Mouse (Mus musculus) limb, embryonic 14.5 days (tissue): Measurements from ENCODE around the gene Pim3. TPM values are rescaled to one million over a fixed set of nuclear protein-coding genes. Genes with fewer than 3 reads are reported as not detected.
"Not testable (repeated sequence)": the region's sequence is repeated elsewhere in the genome, so short reads cannot be mapped to it uniquely, and the experiment has no call there.

Experiments used
- ATAC-seq: fragments of 200-750 bp; cut with Nextera tagmentation; 2 replicates; pipeline ENCODE4 v1.8.0; 2017; ENCODE audit warnings: low read depth, moderate number of reproducible peaks, moderate TSS enrichment; ENCODE audit not compliant: low FRiP score
- DNase-seq: peaks from one replicate; pipeline ENCODE4 v3.0.0-alpha.2; 2015; ENCODE audit warnings: low spot score
- H3K27ac ChIP-seq: fragments of 300-500 bp; sonication (generic); replicated peaks from 2 replicates; pipeline ENCODE4 v1.5.1; 2014; ENCODE audit warnings: low read depth, mild to moderate bottlenecking, low read length, moderate library complexity, mixed read lengths
- H3K27me3 ChIP-seq: fragments of 300-500 bp; sonication (generic); 2 replicates; pipeline ENCODE4 v1.6.1; 2014; ENCODE audit warnings: low read length, mixed read lengths; ENCODE audit not compliant: control insufficient read depth, insufficient read depth
- H3K36me3 ChIP-seq: fragments of 300-500 bp; sonication (generic); 2 replicates; pipeline ENCODE4 v1.6.1; 2014; ENCODE audit warnings: mild to moderate bottlenecking, low read length, moderate library complexity, mixed read lengths; ENCODE audit not compliant: control insufficient read depth, insufficient read depth
- H3K4me1 ChIP-seq: fragments of 300-500 bp; sonication (generic); 2 replicates; pipeline ENCODE4 v1.6.1; 2014; ENCODE audit warnings: antibody characterized with exemption, low read length, mixed read lengths; ENCODE audit not compliant: control insufficient read depth, insufficient read depth
- H3K4me2 ChIP-seq: fragments of 300-500 bp; sonication (generic); replicated peaks from 2 replicates; pipeline ENCODE4 v1.6.1; 2014; ENCODE audit warnings: low read depth, mild to moderate bottlenecking, low read length, moderate library complexity; ENCODE audit not compliant: severe bottlenecking
- H3K4me3 ChIP-seq: fragments of 300-500 bp; sonication (generic); replicated peaks from 2 replicates; pipeline ENCODE4 v1.5.1; 2014; ENCODE audit warnings: low read length
- H3K9ac ChIP-seq: fragments of 300-500 bp; sonication (generic); 2 replicates; pipeline ENCODE4 v1.6.1; 2014; ENCODE audit warnings: mild to moderate bottlenecking, low read depth, low read length, moderate library complexity; ENCODE audit not compliant: severe bottlenecking
- H3K9me3 ChIP-seq: fragments of 300-500 bp; sonication (generic); 2 replicates; pipeline ENCODE4 v1.6.1; 2016; ENCODE audit warnings: low read length; ENCODE audit not compliant: control insufficient read depth
- POLR2A ChIP-seq: fragments of 200-500 bp; IDR thresholded peaks from 2 replicates; pipeline ENCODE4 v1.8.0; 2012; ENCODE audit warnings: inconsistent platforms, mild to moderate bottlenecking, moderate library complexity, borderline replicate concordance; ENCODE audit not compliant: insufficient read depth, insufficient read length; ENCODE audit errors: extremely low read depth
- WGBS: fragments of 180-500 bp; shearing (Covaris S2); extraction: QIAGEN DNeasy Blood & Tissue Kit; methylation state at CpG from one replicate; pipeline ENCODE4 v1.1.7; 2014; 5-methylcytosine and 5-hydroxymethylcytosine counted together
- polyA plus RNA-seq, 2 experiments: library from polyadenylated mRNA; depleted of rRNA in 1 of 2; stranded (reverse) in 1 of 2; unstranded in 1 of 2; fragments of >200 nt; fragmentation: Nextera tagmentation in 1 of 2; extraction: Ambion mirVana in 1 of 2; gene quantifications; 2 replicates each; pipeline versions ENCODE4 v1.2.1 to v1.2.3; 2012 to 2014

Pim3 gene
- polyA plus RNA-seq (2012; rRNA removed) (15.2 and 20.6 TPM in 2 replicates), polyA plus RNA-seq (2014; fragmentation: Nextera tagmentation; extraction: Ambion mirVana) (38.1 and 47.8 TPM in 2 replicates)

GRCm38 (mm10) chr15:88861772-88862622 is at the start of gene Pim3:
TSS of gene Pim3 (plus strand) at chr15:88862186.
- ATAC-seq (peak; percentile 88), DNase-seq (peak; percentile 97)
- H3K4me1 ChIP-seq: peaks cover 22% of the 10 kb centered on the region
- under 1% methylated on average over 74 of the region's 107 CpGs for WGBS
- H3K4me2 ChIP-seq: peak within 1 kb of the TSS; percentile 93
- H3K9ac ChIP-seq: peak within 1 kb of the TSS; percentile 75
- TF ChIP-seq POLR2A: peak; percentile 83
- H3K4me3 ChIP-seq: peak within 1 kb of the TSS; percentile 70
- peak within 1 kb of the TSS; percentile 94 for H3K27ac ChIP-seq
- H3K27me3 ChIP-seq: no peaks in the 10 kb centered on the region
- H3K36me3 ChIP-seq: peaks cover 26% of the 10 kb centered on the region
- H3K9me3 ChIP-seq: no peaks in the 10 kb centered on the region

DNA sequence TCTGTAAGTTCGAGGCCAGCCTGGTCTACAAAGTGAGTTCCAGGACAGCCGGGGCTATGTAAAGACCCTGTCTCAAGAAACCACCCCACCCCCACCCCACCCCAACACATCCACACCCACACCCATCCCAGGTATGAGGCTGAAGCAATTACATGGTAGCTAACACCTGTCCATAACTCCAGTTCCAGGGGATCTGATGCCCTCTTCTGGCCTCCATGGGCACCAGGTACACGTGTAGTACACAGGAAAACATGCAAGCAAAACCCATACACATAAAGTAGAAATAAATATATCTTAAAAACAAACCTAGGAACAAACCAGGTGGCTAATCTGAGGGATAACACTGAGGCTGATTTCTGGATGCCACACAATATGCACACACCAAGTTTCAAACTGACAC is 48.7 kb upstream of the Pim3 start:
- no peak overlapping the region for H3K27ac ChIP-seq
- DNase-seq (no peak), ATAC-seq (no peak)
- no peaks in the 10 kb centered on the region for H3K9me3 ChIP-seq
- no peaks in the 10 kb centered on the region for H3K27me3 ChIP-seq
- H3K4me2 ChIP-seq: no peak overlapping the region
- H3K9ac ChIP-seq: no peak overlapping the region
- no peaks in the 10 kb centered on the region for H3K4me1 ChIP-seq
- H3K4me3 ChIP-seq: no peak overlapping the region
- no peak for TF ChIP-seq POLR2A
- H3K36me3 ChIP-seq: peaks cover 41% of the 10 kb centered on the region
- WGBS: 90% methylated on average over 3 of the region's 3 CpGs

- not testable (repeated sequence) for H3K4me1 ChIP-seq, H3K4me2 ChIP-seq, H3K27ac ChIP-seq, H3K9ac ChIP-seq, H3K4me3 ChIP-seq, H3K27me3 ChIP-seq, H3K9me3 ChIP-seq, DNase-seq, ATAC-seq
- H3K36me3 ChIP-seq: peaks cover 41% of the 10 kb centered on the region
- WGBS: 83% methylated on average over 2 of the region's 2 CpGs
Observed at GRCm38 (mm10) chr15:88813873-88814272, 48.1 kb upstream of the Pim3 start.

DNA sequence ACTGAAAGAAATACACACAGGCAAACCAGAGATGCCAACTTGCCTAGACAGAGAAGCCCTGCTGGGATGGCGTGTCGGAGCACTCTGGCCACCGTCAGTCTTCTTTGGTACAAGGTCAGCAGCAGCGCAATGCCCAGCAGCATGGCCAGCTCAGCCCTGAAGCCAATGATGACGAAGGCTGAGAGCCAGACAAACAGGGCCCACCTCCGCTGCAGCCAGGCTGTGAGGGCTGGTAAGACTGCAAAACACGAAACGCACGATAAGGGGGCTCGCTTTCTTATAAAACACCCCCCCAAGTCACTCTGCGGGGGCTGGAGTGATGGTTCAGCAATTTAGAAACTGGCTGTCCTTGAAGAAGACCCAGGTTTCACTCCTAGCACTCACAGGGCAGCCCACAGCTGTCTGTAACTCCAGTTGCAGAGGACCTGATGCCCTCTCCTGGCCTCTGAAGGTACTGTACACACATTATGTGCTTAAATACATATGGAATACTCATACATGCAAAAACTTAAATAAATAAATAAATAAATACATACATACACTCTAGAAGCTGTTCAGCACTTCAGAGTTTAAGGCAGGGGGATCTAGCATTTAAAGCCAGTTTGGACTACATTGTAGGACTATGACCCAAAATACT is 47.5 kb upstream of the Pim3 start:
- Histone ChIP-seq H3K27ac (no peak overlapping the region), H3K9me3 (no peaks in the 10 kb centered on the region), H3K36me3 (peaks cover 41% of the 10 kb centered on the region), H3K27me3 (no peaks in the 10 kb centered on the region), H3K4me3 (no peak overlapping the region), H3K9ac (no peak overlapping the region), H3K4me1 (0 out of 2 replicates have a peak, but pooled peaks cover 4% of the 10 kb centered on the region), H3K4me2 (no peak overlapping the region)
- TF ChIP-seq POLR2A: no peak
- DNase-seq (no peak), ATAC-seq (no peak)
- WGBS: 94% methylated on average over 11 of the region's 11 CpGs

- no peak for TF ChIP-seq POLR2A
- no peak overlapping the region for H3K4me2 ChIP-seq
- H3K9ac ChIP-seq: no peak overlapping the region
- no peak overlapping the region for H3K4me3 ChIP-seq
- peaks cover 41% of the 10 kb centered on the region for H3K36me3 ChIP-seq
- H3K4me1 ChIP-seq: peaks cover 7% of the 10 kb centered on the region
- no peak for ATAC-seq
- no peak overlapping the region for H3K27ac ChIP-seq
- no peaks in the 10 kb centered on the region for H3K27me3 ChIP-seq
- 92% methylated on average over 6 of the region's 6 CpGs for WGBS
- DNase-seq: no peak
- H3K9me3 ChIP-seq: no peaks in the 10 kb centered on the region
Observed at GRCm38 (mm10) chr15:88815196-88815700, 46.7 kb upstream of the Pim3 start.
